Mouse (Mus musculus) forebrain, postnatal 0 days (tissue): Measurements from ENCODE around the gene Cerk. TPM values are rescaled to one million over a fixed set of nuclear protein-coding genes. Genes with fewer than 3 reads are reported as not detected.
"Not testable (repeated sequence)": the region's sequence is repeated elsewhere in the genome, so short reads cannot be mapped to it uniquely, and the experiment has no call there.

ENCODE experiments used
- ATAC-seq: fragments of 200-750 bp; cut with Nextera tagmentation; 2 replicates; pipeline ENCODE4 v1.8.0; 2017; ENCODE audit warnings: mild to moderate bottlenecking, moderate library complexity
- DNase-seq: peaks from one replicate; pipeline ENCODE4 v3.0.0-alpha.2; 2015
- H3K27ac ChIP-seq: fragments of 300-500 bp; sonication (generic); 2 replicates; pipeline ENCODE4 v1.5.1; 2014; ENCODE audit warnings: low read depth, mild to moderate bottlenecking, antibody characterized with exemption, low read length, moderate library complexity, mixed read lengths
- H3K27me3 ChIP-seq: fragments of 300-500 bp; sonication (generic); 2 replicates; pipeline ENCODE4 v1.6.1; 2014; ENCODE audit warnings: mild to moderate bottlenecking, low read length, mixed read lengths; ENCODE audit not compliant: insufficient read depth
- H3K36me3 ChIP-seq: fragments of 300-500 bp; sonication (generic); 2 replicates; pipeline ENCODE4 v1.6.1; 2014; ENCODE audit warnings: mild to moderate bottlenecking, moderate library complexity; ENCODE audit not compliant: insufficient read depth
- H3K4me1 ChIP-seq: fragments of 300-500 bp; sonication (generic); 2 replicates; pipeline ENCODE4 v1.6.1; 2014; ENCODE audit warnings: antibody characterized with exemption; ENCODE audit not compliant: insufficient read depth
- H3K4me2 ChIP-seq: fragments of 300-500 bp; sonication (generic); 2 replicates; pipeline ENCODE4 v1.6.1; 2014; ENCODE audit warnings: low read depth, mild to moderate bottlenecking, moderate library complexity
- H3K4me3 ChIP-seq: fragments of 300-500 bp; sonication (generic); 2 replicates; pipeline ENCODE4 v1.5.1; 2014; ENCODE audit warnings: low read depth, low read length, mixed read lengths
- H3K9ac ChIP-seq: fragments of 300-500 bp; sonication (generic); 2 replicates; pipeline ENCODE4 v1.6.1; 2014; ENCODE audit warnings: mild to moderate bottlenecking
- H3K9me3 ChIP-seq: fragments of 300-500 bp; sonication (generic); 2 replicates; pipeline ENCODE4 v1.6.1; 2016; ENCODE audit warnings: low read length
- CTCF ChIP-seq: sonication (generic); IDR thresholded peaks from 2 replicates; pipeline ENCODE4 v1.5.1; 2016; ENCODE audit warnings: antibody characterized with exemption, control low read depth, low read depth
- WGBS: fragments of 180-500 bp; shearing (Covaris S2); extraction: QIAGEN DNeasy Blood & Tissue Kit; methylation state at CpG from one replicate; pipeline ENCODE4 v1.1.7; 2014; 5-methylcytosine and 5-hydroxymethylcytosine counted together
- polyA plus RNA-seq: library from polyadenylated mRNA; unstranded; fragments of >200 nt; fragmentation: Nextera tagmentation; extraction: Ambion mirVana; gene quantifications from 2 replicates; pipeline ENCODE4 v1.2.1, GENCODE M21; 2015
- total RNA-seq: library from RNA; depleted of rRNA; stranded (reverse); fragments of >200 nt; gene quantifications from 2 replicates; pipeline ENCODE4 v1.2.3, GENCODE M21; 2014

Cerk gene
- total and polyA plus RNA-seq, 2 experiments from 2014 or later = 18.0 to 32.9 TPM

DNA sequence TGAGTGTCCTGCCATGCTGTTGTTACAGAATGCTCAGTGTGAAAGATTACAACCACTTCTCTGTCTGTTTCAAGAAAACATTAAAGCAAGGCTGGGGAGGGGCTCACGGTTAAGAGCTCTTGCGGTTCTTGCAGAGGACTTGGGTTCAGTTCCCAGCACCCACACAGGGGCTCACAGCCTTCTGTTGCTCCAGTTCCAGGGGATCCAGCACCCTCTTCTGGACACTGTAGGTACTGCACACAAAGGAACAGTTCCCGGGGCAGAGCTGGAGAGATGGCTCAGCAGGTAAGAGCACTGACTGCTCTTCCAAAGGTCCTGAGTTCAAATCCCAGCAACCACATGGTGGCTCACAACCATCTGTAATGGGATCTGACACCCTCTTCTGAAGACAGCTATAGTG lies 24.1 kb downstream of the Cerk start:
- not testable (repeated sequence) for H3K27me3 ChIP-seq, H3K27ac ChIP-seq, ATAC-seq, H3K4me3 ChIP-seq, H3K9me3 ChIP-seq, DNase-seq, H3K9ac ChIP-seq, H3K4me1 ChIP-seq, H3K4me2 ChIP-seq
- WGBS = 100% methylated on average over 3 of the region's 3 CpGs
- peaks cover 21% of the 10 kb centered on the region for H3K36me3 ChIP-seq
- peak; percentile 20; the same call in 1 of the 2 replicates for TF ChIP-seq CTCF

- Histone ChIP-seq H3K4me1 (no peaks in the 10 kb centered on the region), H3K9me3 (no peaks in the 10 kb centered on the region), H3K4me2 (no peak overlapping the region), H3K4me3 (no peak overlapping the region), H3K27me3 (no peaks in the 10 kb centered on the region), H3K36me3 (peaks cover 21% of the 10 kb centered on the region), H3K9ac (no peak overlapping the region), H3K27ac (no peak overlapping the region)
- ATAC-seq (no peak), DNase-seq (no peak)
- TF ChIP-seq CTCF = no peak
- 85% methylated on average over 10 of the region's 10 CpGs for WGBS
These were observed 25.0 kb downstream of the Cerk start for GRCm38 (mm10) chr15:86160906-86161305.

DNA sequence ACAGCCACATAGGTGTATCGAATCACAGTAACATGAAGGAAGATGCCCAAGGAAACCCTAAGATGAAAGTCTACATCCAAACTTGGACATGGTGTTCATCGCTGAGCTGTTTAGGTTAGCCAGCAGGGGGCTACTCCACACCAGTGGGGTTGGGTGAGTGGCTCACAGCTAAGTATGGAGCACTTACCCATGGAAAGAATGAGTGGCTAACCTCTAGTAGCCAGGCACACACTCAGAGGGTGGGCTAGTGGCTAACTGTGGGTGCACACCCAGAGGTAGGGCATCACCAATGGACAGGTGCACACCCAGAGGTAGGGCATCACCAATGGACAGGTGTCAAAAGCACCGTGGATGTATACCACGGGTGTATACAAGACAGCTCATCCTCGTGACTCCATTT lies 26.2 kb downstream of the Cerk start:
- TF ChIP-seq CTCF = peak; percentile 30
- Histone ChIP-seq H3K9ac (no peak overlapping the region), H3K36me3 (peaks cover 21% of the 10 kb centered on the region), H3K27ac (no peak overlapping the region), H3K27me3 (no peaks in the 10 kb centered on the region), H3K4me3 (no peak overlapping the region), H3K4me1 (no peaks in the 10 kb centered on the region), H3K9me3 (no peaks in the 10 kb centered on the region), H3K4me2 (no peak overlapping the region)
- DNase-seq (no peak), ATAC-seq (no peak)
- WGBS = 92% methylated on average over 5 of the region's 5 CpGs

DNA sequence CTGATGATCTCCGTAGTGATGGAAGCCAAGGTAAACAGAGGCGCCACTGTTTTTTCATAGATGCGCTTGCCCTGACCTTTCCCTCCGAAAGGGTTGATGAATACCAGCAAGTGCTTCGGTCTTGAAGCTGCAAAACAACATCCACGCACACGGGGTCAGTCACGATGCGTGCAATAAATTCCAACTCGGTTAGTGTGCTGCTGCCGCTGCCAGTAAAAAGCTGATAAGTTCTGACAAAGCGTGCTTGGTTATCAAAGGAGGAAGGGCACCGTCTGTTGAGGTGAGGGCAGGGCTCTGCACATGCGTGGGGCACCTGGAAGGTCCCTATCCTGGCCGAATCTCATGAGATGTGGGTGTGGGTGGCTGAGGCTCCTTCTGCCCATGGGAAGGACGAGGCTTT lies 26.8 kb downstream of the Cerk start:
- DNase-seq (no peak), ATAC-seq (no peak)
- Histone ChIP-seq H3K4me3 (no peak overlapping the region), H3K4me2 (no peak overlapping the region), H3K4me1 (no peaks in the 10 kb centered on the region), H3K27ac (no peak overlapping the region), H3K36me3 (peaks cover 24% of the 10 kb centered on the region), H3K9me3 (no peaks in the 10 kb centered on the region), H3K9ac (no peak overlapping the region), H3K27me3 (no peaks in the 10 kb centered on the region)
- WGBS = 88% methylated on average over 16 of the region's 16 CpGs
- TF ChIP-seq CTCF = peak; percentile 39

DNA sequence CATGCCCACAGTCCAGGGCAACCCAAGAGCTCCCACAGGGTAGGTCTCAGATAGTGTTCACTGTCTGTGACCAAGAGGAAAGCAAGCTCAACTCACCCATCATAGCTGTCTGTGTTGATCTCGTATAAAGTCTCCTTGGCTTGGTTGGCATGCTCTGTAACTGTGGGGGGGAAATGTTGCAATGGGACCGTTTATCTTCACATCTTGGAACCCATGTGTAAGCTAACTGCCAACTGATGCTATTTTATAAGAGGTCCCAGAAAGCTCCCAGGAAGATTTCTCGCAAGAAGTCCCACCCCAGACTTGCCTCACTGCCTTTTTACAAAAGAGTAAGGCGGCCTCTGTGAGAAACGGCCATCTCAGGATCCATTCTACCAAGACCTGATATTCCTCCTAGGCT lies 29.4 kb downstream of the Cerk start:
- TF ChIP-seq CTCF = no peak
- DNase-seq (no peak), ATAC-seq (no peak)
- Histone ChIP-seq H3K9ac (no peak overlapping the region), H3K9me3 (no peaks in the 10 kb centered on the region), H3K4me3 (no peak overlapping the region), H3K4me1 (no peaks in the 10 kb centered on the region), H3K27ac (no peak overlapping the region), H3K4me2 (no peak overlapping the region), H3K36me3 (peaks cover 25% of the 10 kb centered on the region), H3K27me3 (no peaks in the 10 kb centered on the region)
- WGBS = 76% methylated on average over 5 of the region's 5 CpGs

GRCm38 (mm10) chr15:86153481-86153960 lies 32.4 kb downstream of the Cerk start:
- no peaks in the 10 kb centered on the region for H3K9me3 ChIP-seq
- no peak overlapping the region for H3K9ac ChIP-seq
- no peak for TF ChIP-seq CTCF
- H3K27me3 ChIP-seq = no peaks in the 10 kb centered on the region
- no peak overlapping the region for H3K27ac ChIP-seq
- H3K4me2 ChIP-seq = no peak overlapping the region
- ATAC-seq (no peak), DNase-seq (no peak)
- no peaks in the 10 kb centered on the region for H3K4me1 ChIP-seq
- peaks cover 39% of the 10 kb centered on the region for H3K36me3 ChIP-seq
- WGBS = 90% methylated on average over 12 of the region's 12 CpGs
- no peak overlapping the region for H3K4me3 ChIP-seq

DNA sequence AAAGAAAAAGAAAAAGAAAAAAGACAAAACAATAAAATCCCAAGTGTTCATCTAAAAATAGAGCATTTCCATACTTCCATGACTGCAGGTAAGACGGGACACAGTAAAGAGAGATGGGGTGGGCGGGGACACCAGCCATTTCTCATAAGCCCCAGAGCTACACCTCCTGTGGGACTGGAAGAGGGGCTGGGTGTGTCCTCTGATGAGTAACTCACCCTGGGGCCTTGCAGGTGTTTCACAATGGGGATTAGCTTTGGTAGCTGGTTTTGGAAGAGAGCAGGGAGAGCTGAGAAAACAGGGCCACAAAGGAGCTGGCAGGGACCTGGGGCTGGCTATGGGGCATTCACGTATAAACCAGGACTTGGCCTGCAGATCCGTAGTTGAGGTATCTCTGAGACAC lies 35.3 kb downstream of the Cerk start:
- Histone ChIP-seq H3K4me2 (no peak overlapping the region), H3K4me1 (no peaks in the 10 kb centered on the region), H3K27me3 (no peaks in the 10 kb centered on the region), H3K9me3 (no peaks in the 10 kb centered on the region), H3K9ac (no peak overlapping the region), H3K4me3 (no peak overlapping the region), H3K36me3 (peaks cover 63% of the 10 kb centered on the region), H3K27ac (no peak overlapping the region)
- WGBS = 75% methylated on average over 4 of the region's 4 CpGs
- DNase-seq (no peak), ATAC-seq (no peak)
- TF ChIP-seq CTCF = no peak
